Mouse (Mus musculus): Measurements from ENCODE around the gene Mcoln2. TPM values are rescaled to one million over a fixed set of nuclear protein-coding genes. Genes with fewer than 3 reads are reported as not detected.
A peak's percentile ranks its signal among the peaks of the same experiment; 100 is the strongest.

Mcoln2 gene
- polyA plus RNA-seq, 1 experiment from 2014 or later = not detected

DNA sequence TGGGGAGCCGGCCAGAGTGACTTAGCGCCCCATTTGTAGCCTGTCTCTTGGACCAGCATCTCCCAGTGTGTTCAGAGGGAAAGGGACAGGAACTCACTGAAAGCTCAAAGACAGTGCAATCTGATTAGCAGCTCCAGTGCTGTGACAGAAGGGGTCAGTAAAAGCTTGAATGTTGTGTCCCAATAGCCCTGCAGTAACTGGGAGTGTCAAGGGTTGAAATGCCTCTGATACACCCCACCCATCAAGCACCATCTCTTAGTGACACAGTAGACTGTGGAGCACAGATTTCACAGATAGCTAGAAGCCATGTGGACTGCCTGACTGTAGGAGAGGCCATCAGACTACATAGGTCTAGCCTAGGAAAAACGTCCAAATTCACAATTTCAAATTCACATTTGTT lies 77.8 kb downstream of the Mcoln2 start:
- Histone ChIP-seq H3K4me1 (replicated peaks; ENCODE audit: control insufficient read depth, insufficient read depth, low read length) (no peaks in the 10 kb centered on the region), H3K4me2 (ENCODE audit: low read length) (no peak overlapping the region), H3K9me3 (ENCODE audit: control insufficient read depth, low read length) (no peaks in the 10 kb centered on the region), H3K4me3 (replicated peaks; ENCODE audit: low read length) (no peak overlapping the region), H3K27me3 (replicated peaks; ENCODE audit: control insufficient read depth, insufficient read depth, low read length) (peaks cover 7% of the 10 kb centered on the region; the same call in 1 of the 2 replicates), H3K9ac (replicated peaks; ENCODE audit: low read depth, low read length) (no peak overlapping the region), H3K27ac (ENCODE audit: low read length) (no peak overlapping the region), H3K36me3 (ENCODE audit: control insufficient read depth, insufficient read depth) (no peaks in the 10 kb centered on the region)
- ATAC-seq = no peak
- WGBS = 70% methylated on average over 3 of the region's 3 CpGs

GRCm38 (mm10) chr3:146228559-146229310 lies 79.1 kb downstream of the Mcoln2 start:
- Histone ChIP-seq H3K9me3 (ENCODE audit: control insufficient read depth, low read length) (no peaks in the 10 kb centered on the region), H3K9ac (replicated peaks; ENCODE audit: low read depth, low read length) (no peak overlapping the region), H3K4me2 (ENCODE audit: low read length) (no peak overlapping the region), H3K27ac (ENCODE audit: low read length) (no peak overlapping the region), H3K4me3 (replicated peaks; ENCODE audit: low read length) (no peak overlapping the region), H3K27me3 (replicated peaks; ENCODE audit: control insufficient read depth, insufficient read depth, low read length) (peaks cover 3% of the 10 kb centered on the region; the same call in 1 of the 2 replicates), H3K36me3 (ENCODE audit: control insufficient read depth, insufficient read depth) (no peaks in the 10 kb centered on the region), H3K4me1 (replicated peaks; ENCODE audit: control insufficient read depth, insufficient read depth, low read length) (no peaks in the 10 kb centered on the region)
- 30% methylated on average over 13 of the region's 13 CpGs for WGBS
- ATAC-seq = peak; percentile 54

GRCm38 (mm10) chr3:146232708-146233107 lies 83.1 kb downstream of the Mcoln2 start:
- no peak for ATAC-seq
- H3K4me3 ChIP-seq (replicated peaks; ENCODE audit: low read length) = no peak overlapping the region
- no peaks in the 10 kb centered on the region for H3K36me3 ChIP-seq (ENCODE audit: control insufficient read depth, insufficient read depth)

DNA sequence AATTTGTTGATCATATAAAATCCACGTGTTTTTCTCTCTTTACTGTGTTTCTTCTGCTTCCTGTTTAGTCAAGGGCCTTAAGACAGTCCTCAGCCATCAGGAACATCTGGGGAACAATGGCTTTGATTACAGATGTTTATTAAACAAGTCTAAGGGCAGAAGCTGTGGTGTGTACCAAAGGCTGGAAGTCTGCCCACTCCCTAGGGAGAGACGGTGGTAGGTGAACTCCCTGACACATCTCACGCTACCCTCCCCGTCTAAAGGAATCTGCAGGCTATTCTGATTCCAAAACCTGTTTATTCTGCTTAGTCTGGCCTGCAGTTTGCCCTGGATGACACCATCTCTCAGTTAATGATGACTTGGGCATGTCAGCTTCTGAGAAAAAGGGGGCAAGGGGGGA lies 84.1 kb downstream of the Mcoln2 start:
- H3K4me1 ChIP-seq (replicated peaks; ENCODE audit: control insufficient read depth, insufficient read depth, low read length) = no peaks in the 10 kb centered on the region
- no peaks in the 10 kb centered on the region for H3K36me3 ChIP-seq (ENCODE audit: control insufficient read depth, insufficient read depth)
- no peak for ATAC-seq
- no peaks in the 10 kb centered on the region for H3K27me3 ChIP-seq (replicated peaks; ENCODE audit: control insufficient read depth, insufficient read depth, low read length)
- 74% methylated on average over 4 of the region's 4 CpGs for WGBS
- no peak overlapping the region for H3K4me2 ChIP-seq (ENCODE audit: low read length)
- H3K9ac ChIP-seq (replicated peaks; ENCODE audit: low read depth, low read length) = no peak overlapping the region
- no peaks in the 10 kb centered on the region for H3K9me3 ChIP-seq (ENCODE audit: control insufficient read depth, low read length)
- H3K27ac ChIP-seq (ENCODE audit: low read length) = no peak overlapping the region
- H3K4me3 ChIP-seq (replicated peaks; ENCODE audit: low read length) = no peak overlapping the region

More at GRCm38 (mm10) chr3:146232708-146233107, 83.1 kb downstream of the Mcoln2 start:
- no peaks in the 10 kb centered on the region for H3K4me1 ChIP-seq (replicated peaks; ENCODE audit: control insufficient read depth, insufficient read depth, low read length)
- no peak overlapping the region for H3K27ac ChIP-seq (ENCODE audit: low read length)
- H3K9ac ChIP-seq (replicated peaks; ENCODE audit: low read depth, low read length) = no peak overlapping the region
- 78% methylated on average over 7 of the region's 7 CpGs for WGBS
- no peaks in the 10 kb centered on the region for H3K27me3 ChIP-seq (replicated peaks; ENCODE audit: control insufficient read depth, insufficient read depth, low read length)
- no peak overlapping the region for H3K4me2 ChIP-seq (ENCODE audit: low read length)
- H3K9me3 ChIP-seq (ENCODE audit: control insufficient read depth, low read length) = no peaks in the 10 kb centered on the region

DNA sequence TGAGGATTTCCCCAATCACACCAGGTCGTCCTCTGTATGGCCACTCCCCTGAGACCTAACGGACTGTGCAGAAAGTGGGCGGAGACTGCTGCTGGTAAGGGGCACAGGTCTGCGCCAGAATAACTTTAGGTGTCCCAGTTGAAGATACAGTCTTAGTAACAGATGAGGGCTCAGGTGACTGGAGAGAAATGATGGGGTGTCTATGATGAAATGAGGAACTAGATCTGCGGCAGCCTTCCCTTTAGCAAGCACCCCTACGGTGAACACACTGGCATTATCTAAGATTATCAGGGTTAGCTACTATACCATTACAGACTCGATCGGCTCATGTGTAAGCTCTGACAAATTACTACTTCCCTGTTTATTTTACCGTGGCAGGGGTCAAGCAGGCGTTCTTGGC lies 84.9 kb downstream of the Mcoln2 start:
- Histone ChIP-seq H3K4me3 (replicated peaks; ENCODE audit: low read length) (no peak overlapping the region), H3K4me1 (replicated peaks; ENCODE audit: control insufficient read depth, insufficient read depth, low read length) (no peaks in the 10 kb centered on the region), H3K4me2 (ENCODE audit: low read length) (no peak overlapping the region), H3K9ac (replicated peaks; ENCODE audit: low read depth, low read length) (no peak overlapping the region), H3K9me3 (ENCODE audit: control insufficient read depth, low read length) (no peaks in the 10 kb centered on the region), H3K27ac (ENCODE audit: low read length) (no peak overlapping the region), H3K36me3 (ENCODE audit: control insufficient read depth, insufficient read depth) (no peaks in the 10 kb centered on the region), H3K27me3 (replicated peaks; ENCODE audit: control insufficient read depth, insufficient read depth, low read length) (no peaks in the 10 kb centered on the region)
- ATAC-seq = no peak
- WGBS = 76% methylated on average over 10 of the region's 10 CpGs

DNA sequence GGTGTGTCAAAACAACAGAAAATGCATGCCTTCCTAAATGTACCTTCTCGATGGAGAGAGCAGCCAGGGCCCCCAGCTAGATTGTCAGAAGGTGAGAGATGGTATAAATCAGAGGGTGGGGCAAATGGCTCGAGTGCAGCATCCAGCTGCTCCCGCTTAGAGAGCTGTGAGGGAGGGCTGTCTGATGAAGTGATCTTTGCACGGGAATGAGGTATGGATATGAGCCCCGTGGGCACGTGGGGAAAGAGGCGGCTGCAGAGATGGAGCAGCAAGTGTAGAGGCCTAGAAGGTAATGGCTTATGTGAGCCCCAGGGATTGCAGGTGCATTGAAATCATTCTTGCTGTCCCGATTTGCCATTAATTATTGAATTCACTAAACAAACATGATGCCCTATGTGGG lies 86.6 kb downstream of the Mcoln2 start:
- H3K36me3 ChIP-seq (ENCODE audit: control insufficient read depth, insufficient read depth) = no peaks in the 10 kb centered on the region
- WGBS = 74% methylated on average over 8 of the region's 8 CpGs
- H3K27me3 ChIP-seq (replicated peaks; ENCODE audit: control insufficient read depth, insufficient read depth, low read length) = no peaks in the 10 kb centered on the region
- H3K27ac ChIP-seq (ENCODE audit: low read length) = no peak overlapping the region
- no peak overlapping the region for H3K9ac ChIP-seq (replicated peaks; ENCODE audit: low read depth, low read length)
- no peaks in the 10 kb centered on the region for H3K4me1 ChIP-seq (replicated peaks; ENCODE audit: control insufficient read depth, insufficient read depth, low read length)
- no peak overlapping the region for H3K4me2 ChIP-seq (ENCODE audit: low read length)
- no peak for ATAC-seq
- no peaks in the 10 kb centered on the region for H3K9me3 ChIP-seq (ENCODE audit: control insufficient read depth, low read length)
- H3K4me3 ChIP-seq (replicated peaks; ENCODE audit: low read length) = no peak overlapping the region

GRCm38 (mm10) chr3:146237676-146238075 lies 88.0 kb downstream of the Mcoln2 start:
- no peaks in the 10 kb centered on the region for H3K36me3 ChIP-seq (ENCODE audit: control insufficient read depth, insufficient read depth)

GRCm38 (mm10) chr3:146244630-146245029 lies 95.0 kb downstream of the Mcoln2 start:
- Histone ChIP-seq H3K4me2 (ENCODE audit: low read length) (no peak overlapping the region), H3K4me3 (replicated peaks; ENCODE audit: low read length) (no peak overlapping the region), H3K36me3 (ENCODE audit: control insufficient read depth, insufficient read depth) (no peaks in the 10 kb centered on the region), H3K9me3 (ENCODE audit: control insufficient read depth, low read length) (no peaks in the 10 kb centered on the region), H3K9ac (replicated peaks; ENCODE audit: low read depth, low read length) (no peak overlapping the region), H3K27ac (ENCODE audit: low read length) (no peak overlapping the region), H3K27me3 (replicated peaks; ENCODE audit: control insufficient read depth, insufficient read depth, low read length) (no peaks in the 10 kb centered on the region), H3K4me1 (replicated peaks; ENCODE audit: control insufficient read depth, insufficient read depth, low read length) (no peaks in the 10 kb centered on the region)
- 95% methylated on average over 1 of the region's 1 CpGs for WGBS
- no peak for ATAC-seq

More at GRCm38 (mm10) chr3:146237676-146238075, 88.0 kb downstream of the Mcoln2 start:
- no peak overlapping the region for H3K4me3 ChIP-seq (replicated peaks; ENCODE audit: low read length)
- no peak for ATAC-seq
- no peaks in the 10 kb centered on the region for H3K4me1 ChIP-seq (replicated peaks; ENCODE audit: control insufficient read depth, insufficient read depth, low read length)
- H3K27me3 ChIP-seq (replicated peaks; ENCODE audit: control insufficient read depth, insufficient read depth, low read length) = no peaks in the 10 kb centered on the region
- H3K27ac ChIP-seq (ENCODE audit: low read length) = no peak overlapping the region
- 75% methylated on average over 5 of the region's 5 CpGs for WGBS
- no peak overlapping the region for H3K4me2 ChIP-seq (ENCODE audit: low read length)
- no peak overlapping the region for H3K9ac ChIP-seq (replicated peaks; ENCODE audit: low read depth, low read length)
- H3K9me3 ChIP-seq (ENCODE audit: control insufficient read depth, low read length) = no peaks in the 10 kb centered on the region

Data from forebrain, embryonic 16.5 days (tissue).